Mouse (Mus musculus): ENCODE data around the gene Mindy4.
A peak's percentile ranks its signal among the peaks of the same experiment; 100 is the strongest.

Mindy4 gene

GRCm38 (mm10) chr6:55338934-55339825 lies 136.0 kb downstream of the Mindy4 start:
- no peak for DNase-seq (ENCODE audit: low read depth, low spot score)

GRCm38 (mm10) chr6:55341688-55342087 lies 138.5 kb downstream of the Mindy4 start:
- no peak for DNase-seq (ENCODE audit: low read depth, low spot score)

- no peak for DNase-seq (ENCODE audit: low read depth, low spot score)
Measured at GRCm38 (mm10) chr6:55342328-55342727, 139.1 kb downstream of the Mindy4 start.

GRCm38 (mm10) chr6:55343446-55343845 lies 140.3 kb downstream of the Mindy4 start:
- DNase-seq (ENCODE audit: low read depth, low spot score) = no peak

- peak; percentile 53 for DNase-seq (ENCODE audit: low read depth, low spot score)
Measured at GRCm38 (mm10) chr6:55344291-55345016, 141.3 kb downstream of the Mindy4 start.

GRCm38 (mm10) chr6:55345264-55345663 lies 142.1 kb downstream of the Mindy4 start:
- no peak for DNase-seq (ENCODE audit: low read depth, low spot score)

- DNase-seq (ENCODE audit: low read depth, low spot score) = no peak
Measured at GRCm38 (mm10) chr6:55346491-55346890, 143.3 kb downstream of the Mindy4 start.

GRCm38 (mm10) chr6:55347711-55348571 lies 144.8 kb downstream of the Mindy4 start:
- DNase-seq (ENCODE audit: low read depth, low spot score) = no peak

- DNase-seq (ENCODE audit: low read depth, low spot score) = no peak
Measured at GRCm38 (mm10) chr6:55349231-55349630, 146.0 kb downstream of the Mindy4 start.

- no peak for DNase-seq (ENCODE audit: low read depth, low spot score)
Measured at GRCm38 (mm10) chr6:55350383-55350952, 147.3 kb downstream of the Mindy4 start.

- no peak for DNase-seq (ENCODE audit: low read depth, low spot score)
Measured at GRCm38 (mm10) chr6:55351712-55352111, 148.5 kb downstream of the Mindy4 start.

GRCm38 (mm10) chr6:55353711-55354445 lies 150.7 kb downstream of the Mindy4 start:
- no peak for DNase-seq (ENCODE audit: low read depth, low spot score)

- DNase-seq (ENCODE audit: low read depth, low spot score) = no peak
Measured at GRCm38 (mm10) chr6:55354456-55355117, 151.4 kb downstream of the Mindy4 start.

- DNase-seq (ENCODE audit: low read depth, low spot score) = no peak
Measured at GRCm38 (mm10) chr6:55355575-55355974, 152.4 kb downstream of the Mindy4 start.

GRCm38 (mm10) chr6:55356017-55356703 lies 153.0 kb downstream of the Mindy4 start:
- DNase-seq (ENCODE audit: low read depth, low spot score) = no peak

GRCm38 (mm10) chr6:55356976-55357635 lies 153.9 kb downstream of the Mindy4 start:
- DNase-seq (ENCODE audit: low read depth, low spot score) = no peak

GRCm38 (mm10) chr6:55357636-55358031 lies 154.5 kb downstream of the Mindy4 start:
- no peak for DNase-seq (ENCODE audit: low read depth, low spot score)

GRCm38 (mm10) chr6:55358731-55359143 lies 155.6 kb downstream of the Mindy4 start:
- DNase-seq (ENCODE audit: low read depth, low spot score) = peak; percentile 37

GRCm38 (mm10) chr6:55362663-55363062 lies 159.5 kb downstream of the Mindy4 start:
- no peak for DNase-seq (ENCODE audit: low read depth, low spot score)

Data from brain, adult 2 months (tissue).